Mouse (Mus musculus) neural tube, embryonic 13.5 days (tissue): Measurements from ENCODE around the gene Eml6. TPM values are rescaled to one million over a fixed set of nuclear protein-coding genes. Genes with fewer than 3 reads are reported as not detected.

ENCODE experiments used
- ATAC-seq: fragments of 200-750 bp; cut with Nextera tagmentation; 2 replicates; pipeline ENCODE4 v1.8.0; 2017; ENCODE audit warnings: low read depth, mild to moderate bottlenecking, moderate TSS enrichment, moderate library complexity
- H3K27ac ChIP-seq: fragments of 300-500 bp; sonication (generic); replicated peaks from 2 replicates; pipeline ENCODE4 v1.5.1; 2015; ENCODE audit warnings: moderate library complexity, mild to moderate bottlenecking, inconsistent platforms
- H3K27me3 ChIP-seq: fragments of 300-500 bp; sonication (generic); 2 replicates; pipeline ENCODE4 v1.6.1; 2015; ENCODE audit warnings: mild to moderate bottlenecking, inconsistent platforms
- H3K36me3 ChIP-seq: fragments of 300-500 bp; sonication (generic); 2 replicates; pipeline ENCODE4 v1.6.1; 2015; ENCODE audit warnings: mild to moderate bottlenecking, inconsistent platforms
- H3K4me1 ChIP-seq: fragments of 300-500 bp; sonication (generic); replicated peaks from 2 replicates; pipeline ENCODE4 v1.6.1; 2015; ENCODE audit warnings: inconsistent platforms
- H3K4me2 ChIP-seq: fragments of 300-500 bp; sonication (generic); 2 replicates; pipeline ENCODE4 v1.6.1; 2015; ENCODE audit warnings: inconsistent platforms, mild to moderate bottlenecking, moderate library complexity
- H3K4me3 ChIP-seq: fragments of 300-500 bp; sonication (generic); 2 replicates; pipeline ENCODE4 v1.5.1; 2015; ENCODE audit warnings: mild to moderate bottlenecking, inconsistent platforms
- H3K9ac ChIP-seq: fragments of 300-500 bp; sonication (generic); 2 replicates; pipeline ENCODE4 v1.6.1; 2015; ENCODE audit warnings: moderate library complexity, mild to moderate bottlenecking, inconsistent platforms
- H3K9me3 ChIP-seq: fragments of 300-500 bp; sonication (generic); 2 replicates; pipeline ENCODE4 v1.6.1; 2016; ENCODE audit warnings: inconsistent platforms
- WGBS: fragments of 180-500 bp; shearing (Covaris S2); methylation state at CpG from one replicate; pipeline ENCODE4 v1.1.7; 2015; 5-methylcytosine and 5-hydroxymethylcytosine counted together
- polyA plus RNA-seq: library from polyadenylated mRNA; unstranded; fragments of >200 nt; fragmentation: Nextera tagmentation; extraction: Ambion mirVana; gene quantifications from 2 replicates; pipeline ENCODE4 v1.2.1, GENCODE M21; 2015

Gene Eml6
- polyA plus RNA-seq, 1 experiment from 2014 or later: 4.3 TPM

DNA sequence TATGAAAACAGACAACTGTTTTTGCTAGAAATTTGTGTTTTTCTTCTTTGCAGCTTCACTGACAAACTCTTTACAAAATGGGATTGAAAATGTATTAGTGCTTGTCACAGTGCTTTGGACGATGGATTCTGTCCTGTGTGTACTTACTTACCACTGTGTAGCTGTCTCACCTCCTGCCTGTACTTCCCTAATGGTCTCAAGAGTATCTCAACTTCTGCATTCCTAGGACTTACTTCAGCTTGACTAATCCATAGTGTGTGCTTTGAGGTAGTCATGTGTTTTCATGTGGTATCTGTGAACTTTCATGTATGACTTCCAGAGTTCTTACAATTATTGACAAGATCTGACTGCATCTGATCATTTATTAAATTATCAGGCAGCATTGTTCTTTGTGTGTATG is 297.9 kb downstream of the Eml6 start:
- Histone ChIP-seq H3K4me3 (no peak overlapping the region), H3K36me3 (no peaks in the 10 kb centered on the region), H3K9me3 (no peaks in the 10 kb centered on the region), H3K4me2 (no peak overlapping the region), H3K4me1 (no peaks in the 10 kb centered on the region), H3K27me3 (no peaks in the 10 kb centered on the region), H3K9ac (no peak overlapping the region), H3K27ac (no peak overlapping the region)
- no peak for ATAC-seq
- 90% methylated on average over 1 of the region's 1 CpGs for WGBS

DNA sequence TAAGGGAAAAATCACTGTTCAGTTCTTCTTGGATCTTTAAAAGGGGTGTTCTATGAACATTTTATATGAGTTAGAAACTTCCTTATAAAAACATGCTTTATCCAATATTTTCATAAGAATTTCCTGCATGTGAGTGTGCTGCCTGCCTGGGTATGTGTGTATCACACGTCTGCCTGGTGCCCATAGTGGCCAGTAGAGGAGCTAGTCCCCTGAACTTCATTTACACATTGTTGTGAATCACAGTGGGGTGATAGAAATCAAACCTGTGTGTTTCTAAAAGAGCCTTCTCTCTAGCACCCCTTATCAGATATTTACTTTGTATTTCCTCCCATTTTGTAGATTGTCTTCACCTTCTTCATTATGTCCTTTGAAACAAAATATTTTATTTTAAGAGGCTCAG is 300.2 kb downstream of the Eml6 start:
- Histone ChIP-seq H3K4me2 (no peak overlapping the region), H3K36me3 (no peaks in the 10 kb centered on the region), H3K4me3 (no peak overlapping the region), H3K27ac (no peak overlapping the region), H3K9me3 (no peaks in the 10 kb centered on the region), H3K27me3 (no peaks in the 10 kb centered on the region), H3K4me1 (peaks cover 3% of the 10 kb centered on the region; the same call in 1 of the 2 replicates), H3K9ac (no peak overlapping the region)
- WGBS: 74% methylated on average over 1 of the region's 1 CpGs
- no peak for ATAC-seq

- no peaks in the 10 kb centered on the region for H3K36me3 ChIP-seq
- H3K4me3 ChIP-seq: no peak overlapping the region
- no peak overlapping the region for H3K27ac ChIP-seq
- H3K9me3 ChIP-seq: no peaks in the 10 kb centered on the region
- ATAC-seq: no peak
- H3K4me2 ChIP-seq: no peak overlapping the region
- H3K9ac ChIP-seq: no peak overlapping the region
- H3K27me3 ChIP-seq: no peaks in the 10 kb centered on the region
- peaks cover 3% of the 10 kb centered on the region; the same call in 1 of the 2 replicates for H3K4me1 ChIP-seq
Observed at GRCm38 (mm10) chr11:29725167-29725566, 300.7 kb downstream of the Eml6 start.

GRCm38 (mm10) chr11:29724213-29724612 is 301.6 kb downstream of the Eml6 start:
- Histone ChIP-seq H3K27ac (no peak overlapping the region), H3K36me3 (no peaks in the 10 kb centered on the region), H3K4me1 (peaks cover 3% of the 10 kb centered on the region; the same call in 1 of the 2 replicates), H3K4me3 (no peak overlapping the region), H3K27me3 (no peaks in the 10 kb centered on the region), H3K9me3 (no peaks in the 10 kb centered on the region), H3K4me2 (no peak overlapping the region), H3K9ac (no peak overlapping the region)
- whole genome bisulfite sequencing: 95% methylated on average over 2 of the region's 2 CpGs
- ATAC-seq: no peak

- Histone ChIP-seq H3K36me3 (no peaks in the 10 kb centered on the region), H3K9me3 (no peaks in the 10 kb centered on the region), H3K4me2 (no peak overlapping the region), H3K4me1 (peaks cover 7% of the 10 kb centered on the region; the same call in 1 of the 2 replicates), H3K27me3 (no peaks in the 10 kb centered on the region), H3K27ac (no peak overlapping the region), H3K9ac (no peak overlapping the region), H3K4me3 (no peak overlapping the region)
- no peak for ATAC-seq
- WGBS: 82% methylated on average over 1 of the region's 1 CpGs
Observed at GRCm38 (mm10) chr11:29719597-29719996, 306.2 kb downstream of the Eml6 start.

DNA sequence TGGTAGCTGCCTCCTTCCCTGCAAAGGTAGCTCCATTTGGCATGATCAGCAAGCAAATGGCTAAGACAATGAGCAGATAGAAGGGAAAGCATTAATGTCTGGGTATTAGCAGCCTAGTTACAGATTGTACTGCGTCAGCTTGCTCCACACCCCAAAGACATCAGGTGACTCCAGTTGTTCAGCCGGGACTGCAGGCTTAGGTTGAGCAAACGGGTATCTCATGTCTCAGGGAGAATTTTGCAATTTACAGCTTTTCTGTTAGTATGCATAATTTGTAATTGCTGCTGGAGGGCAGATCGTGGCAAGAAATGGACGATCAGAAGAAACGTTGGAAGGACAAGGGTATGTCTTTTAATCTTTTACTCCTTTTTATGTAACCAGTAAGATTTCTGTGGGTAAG is 307.3 kb downstream of the Eml6 start:
- Histone ChIP-seq H3K4me2 (no peak overlapping the region), H3K36me3 (peaks cover 5% of the 10 kb centered on the region), H3K9me3 (no peaks in the 10 kb centered on the region), H3K27me3 (no peaks in the 10 kb centered on the region), H3K27ac (no peak overlapping the region), H3K4me1 (peaks cover 7% of the 10 kb centered on the region; the same call in 1 of the 2 replicates), H3K9ac (no peak overlapping the region), H3K4me3 (no peak overlapping the region)
- 65% methylated on average over 6 of the region's 6 CpGs for WGBS
- ATAC-seq: no peak

- H3K4me3 ChIP-seq: no peak overlapping the region
- WGBS: 88% methylated on average over 3 of the region's 3 CpGs
Observed at GRCm38 (mm10) chr11:29715499-29715898, 310.3 kb downstream of the Eml6 start.

DNA sequence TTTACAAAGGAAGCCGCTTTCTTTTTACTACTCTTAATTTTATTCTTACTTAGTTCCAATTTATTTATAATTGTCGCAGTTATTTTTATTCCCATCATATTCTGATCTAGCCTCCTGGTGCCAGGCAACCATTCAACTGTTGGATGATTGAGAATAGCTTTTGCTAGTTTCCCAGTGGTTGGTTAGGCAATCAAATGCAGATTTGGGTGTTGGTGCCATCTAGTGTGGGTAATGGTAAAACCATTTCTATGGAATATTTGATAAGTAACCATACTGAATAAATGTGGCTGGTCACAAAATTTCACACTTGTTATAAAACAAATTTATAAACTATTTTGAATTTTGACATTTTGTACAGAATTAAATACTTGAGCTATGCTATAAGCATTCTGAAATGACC is 311.0 kb downstream of the Eml6 start:
- Histone ChIP-seq H3K36me3 (peaks cover 26% of the 10 kb centered on the region), H3K9ac (no peak overlapping the region), H3K9me3 (no peaks in the 10 kb centered on the region), H3K27me3 (no peaks in the 10 kb centered on the region), H3K4me1 (0 out of 2 replicates have a peak, but pooled peaks cover 5% of the 10 kb centered on the region), H3K4me2 (no peak overlapping the region), H3K4me3 (no peak overlapping the region), H3K27ac (no peak overlapping the region)
- 97% methylated on average over 2 of the region's 2 CpGs for WGBS
- ATAC-seq: 0 out of 2 replicates have a peak, but pooled peaks have one; percentile 15

More at GRCm38 (mm10) chr11:29715499-29715898, 310.3 kb downstream of the Eml6 start:
- H3K27ac ChIP-seq: no peak overlapping the region
- no peak for ATAC-seq
- no peaks in the 10 kb centered on the region for H3K9me3 ChIP-seq
- no peak overlapping the region for H3K4me2 ChIP-seq
- 0 out of 2 replicates have a peak, but pooled peaks cover 5% of the 10 kb centered on the region for H3K4me1 ChIP-seq
- H3K9ac ChIP-seq: no peak overlapping the region
- no peaks in the 10 kb centered on the region for H3K27me3 ChIP-seq
- peaks cover 24% of the 10 kb centered on the region for H3K36me3 ChIP-seq

GRCm38 (mm10) chr11:29714114-29714513 is 311.7 kb downstream of the Eml6 start:
- Histone ChIP-seq H3K27me3 (no peaks in the 10 kb centered on the region), H3K27ac (no peak overlapping the region)

GRCm38 (mm10) chr11:29709512-29709911 is 316.3 kb downstream of the Eml6 start:
- Histone ChIP-seq H3K4me1 (peaks cover 5% of the 10 kb centered on the region; the same call in 1 of the 2 replicates), H3K36me3 (peaks cover 57% of the 10 kb centered on the region)
- no peak for ATAC-seq

More at GRCm38 (mm10) chr11:29714114-29714513, 311.7 kb downstream of the Eml6 start:
- no peak overlapping the region for H3K4me3 ChIP-seq
- 91% methylated on average over 7 of the region's 7 CpGs for WGBS
- H3K9me3 ChIP-seq: no peaks in the 10 kb centered on the region
- no peak for ATAC-seq
- H3K9ac ChIP-seq: no peak overlapping the region
- H3K4me2 ChIP-seq: no peak overlapping the region
- peaks cover 29% of the 10 kb centered on the region for H3K36me3 ChIP-seq
- 0 out of 2 replicates have a peak, but pooled peaks cover 5% of the 10 kb centered on the region for H3K4me1 ChIP-seq

GRCm38 (mm10) chr11:29706845-29707244 is 319.0 kb downstream of the Eml6 start:
- H3K4me1 ChIP-seq: peaks cover 11% of the 10 kb centered on the region; the same call in 1 of the 2 replicates
- ATAC-seq: no peak
- whole genome bisulfite sequencing: 94% methylated on average over 4 of the region's 4 CpGs

More at GRCm38 (mm10) chr11:29709512-29709911, 316.3 kb downstream of the Eml6 start:
- H3K4me2 ChIP-seq: no peak overlapping the region
- H3K27me3 ChIP-seq: no peaks in the 10 kb centered on the region
- no peak overlapping the region for H3K27ac ChIP-seq
- H3K4me3 ChIP-seq: no peak overlapping the region
- no peaks in the 10 kb centered on the region for H3K9me3 ChIP-seq
- H3K9ac ChIP-seq: no peak overlapping the region

DNA sequence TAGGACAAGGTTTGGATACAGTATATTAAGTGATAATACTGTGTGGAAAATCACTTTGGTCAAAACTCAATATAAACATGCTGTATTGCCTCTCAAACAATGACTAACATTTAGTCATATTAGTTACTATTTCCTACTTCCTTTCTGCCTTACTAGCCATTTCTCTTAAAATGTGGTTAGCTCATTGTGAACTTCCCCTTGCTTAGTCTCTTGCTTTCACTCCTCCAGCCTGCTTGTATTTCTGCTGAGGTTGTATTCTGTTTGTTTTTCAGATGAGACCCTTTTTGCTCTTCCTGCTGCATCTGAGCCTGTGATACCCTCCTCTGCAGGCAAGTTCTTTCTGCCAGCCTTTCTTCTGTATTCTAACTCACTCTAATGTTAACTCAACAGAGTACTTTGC is 320.6 kb downstream of the Eml6 start:
- H3K9ac ChIP-seq: no peak overlapping the region
- no peak overlapping the region for H3K4me3 ChIP-seq
- peaks cover 15% of the 10 kb centered on the region; the same call in 1 of the 2 replicates for H3K4me1 ChIP-seq
- H3K27ac ChIP-seq: no peak overlapping the region
- H3K36me3 ChIP-seq: peaks cover 33% of the 10 kb centered on the region
- H3K27me3 ChIP-seq: no peaks in the 10 kb centered on the region
- no peaks in the 10 kb centered on the region for H3K9me3 ChIP-seq
- ATAC-seq: no peak
- no peak overlapping the region for H3K4me2 ChIP-seq

More at GRCm38 (mm10) chr11:29706845-29707244, 319.0 kb downstream of the Eml6 start:
- Histone ChIP-seq H3K27ac (no peak overlapping the region), H3K27me3 (no peaks in the 10 kb centered on the region), H3K36me3 (peaks cover 39% of the 10 kb centered on the region), H3K9me3 (no peaks in the 10 kb centered on the region), H3K9ac (no peak overlapping the region), H3K4me2 (no peak overlapping the region), H3K4me3 (no peak overlapping the region)

DNA sequence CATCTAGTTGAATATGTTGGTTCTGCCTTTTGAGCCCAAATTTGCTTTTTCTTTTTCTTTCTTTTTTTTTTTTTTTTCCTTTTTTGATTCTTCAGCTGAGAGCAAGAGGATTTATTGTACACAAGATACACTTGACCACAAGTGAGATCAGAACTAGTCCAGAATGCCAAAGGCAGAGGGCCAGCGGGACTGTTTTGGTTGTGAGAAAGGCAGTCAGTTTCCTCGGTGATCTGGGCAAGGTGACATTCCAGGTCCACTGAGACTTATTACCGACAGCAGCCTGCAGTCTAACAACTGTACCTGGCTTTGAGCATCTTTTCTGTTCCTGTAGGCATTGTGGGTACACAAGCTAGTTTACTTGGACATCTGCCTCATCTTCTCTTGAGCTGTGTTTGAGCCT is 323.1 kb downstream of the Eml6 start:
- Histone ChIP-seq H3K9ac (no peak overlapping the region), H3K4me2 (no peak overlapping the region), H3K9me3 (no peaks in the 10 kb centered on the region), H3K4me1 (peaks cover 21% of the 10 kb centered on the region; the same call in 1 of the 2 replicates), H3K27me3 (no peaks in the 10 kb centered on the region), H3K27ac (no peak overlapping the region), H3K36me3 (peaks cover 15% of the 10 kb centered on the region), H3K4me3 (no peak overlapping the region)
- no peak for ATAC-seq
- WGBS: 76% methylated on average over 3 of the region's 3 CpGs
